Mouse (Mus musculus) layer of hippocampus, adult 18-20 months (tissue): ENCODE results near the gene Dlx2. TPM values are rescaled to one million over a fixed set of nuclear protein-coding genes. Genes with fewer than 3 reads are reported as not detected.

Source experiments
- DNase-seq, 2 experiments: peaks; one replicate each; pipeline ENCODE4 v3.0.0; 2022; ENCODE audit warnings: low spot score in 2 of 2
- total RNA-seq, 2 experiments: library from RNA; stranded (reverse); gene quantifications; 2 replicates each; pipeline ENCODE4 v1.2.3; 2021

The Dlx2 gene
- total RNA-seq, 2 experiments from 2014 or later, result 5.0 to 5.5 TPM

- DNase-seq, result no peak
Measured at GRCm38 (mm10) chr2:71512326-71512725, 34.2 kb downstream of the Dlx2 start.

GRCm38 (mm10) chr2:71511209-71511608 is 35.3 kb downstream of the Dlx2 start:
- no peak for DNase-seq

- no peak for DNase-seq
Measured at GRCm38 (mm10) chr2:71504852-71505251, 41.7 kb downstream of the Dlx2 start.

- DNase-seq, result no peak
Measured at GRCm38 (mm10) chr2:71499276-71500230, 47.0 kb downstream of the Dlx2 start.

- DNase-seq, result no peak
Measured at GRCm38 (mm10) chr2:71497175-71497574, 49.4 kb downstream of the Dlx2 start.

GRCm38 (mm10) chr2:71494971-71495370 is 51.6 kb downstream of the Dlx2 start:
- DNase-seq, result no peak

- DNase-seq, result no peak
Measured at GRCm38 (mm10) chr2:71494503-71494902, 52.1 kb downstream of the Dlx2 start.

Other genes starting within 250 kb of the Dlx2 start
- 100 to 1,000 TPM; 150 to 164 TPM for gene Slc25a12, start 179.0 kb downstream of the Dlx2 start, total RNA-seq
- 10 to 100 TPM; 14.7 to 18.3 TPM for gene Hat1, start 157.8 kb downstream of the Dlx2 start, total RNA-seq
- gene Metap1d, start 93.5 kb downstream of the Dlx2 start, total RNA-seq, result 10 to 100 TPM; 23.1 to 23.3 TPM
- gene Dlx1, start 18.6 kb downstream of the Dlx2 start, total RNA-seq, result 10 to 100 TPM; 18.1 to 20.1 TPM
- gene Itga6, start 198.9 kb upstream of the Dlx2 start, total RNA-seq, result 10 to 100 TPM; 19.2 to 19.4 TPM